In genomic region chr7:64226339-64227194, GRCm38 (mm10) we compare ENCODE assay signal across 1 mouse cellular context.
A peak's percentile ranks its signal among the peaks of the same experiment; 100 is the strongest.
TF ChIP-seq lines count a peak whose summit lies in the region.

No protein-coding gene starts in this region.

TF ChIP-seq in CH12.LX, 34 proteins besides CTCF, POLR2A, EP300 and RAD21 (continued from another document):
- TF ChIP-seq MYC (IDR thresholded peaks at IDR 0.05; ENCODE audit: low read depth, low read length) (peak; percentile 91), GABPA (IDR thresholded peaks at IDR 0.05; ENCODE audit: insufficient replicate concordance, low read depth, low read length) (no peak)
